Mouse (Mus musculus) lung, postnatal 0 days (tissue): ENCODE measurements around the gene Prrc2b. TPM values are rescaled to one million over a fixed set of nuclear protein-coding genes. Genes with fewer than 3 reads are reported as not detected.

Source experiments
- ATAC-seq: fragments of 200-750 bp; cut with Nextera tagmentation; 2 replicates; pipeline ENCODE4 v1.8.0; 2017; ENCODE audit warnings: moderate library complexity
- DNase-seq: peaks from one replicate; pipeline ENCODE4 v3.0.0-alpha.2; 2016; ENCODE audit warnings: low spot score
- H3K27ac ChIP-seq: fragments of 300-500 bp; sonication (generic); 2 replicates; pipeline ENCODE4 v1.5.1; 2014; ENCODE audit warnings: antibody characterized with exemption, mild to moderate bottlenecking, low read length, mixed read lengths
- H3K27me3 ChIP-seq: fragments of 300-500 bp; sonication (generic); replicated peaks from 2 replicates; pipeline ENCODE4 v1.6.1; 2014; ENCODE audit warnings: low read length, mixed read lengths; ENCODE audit not compliant: insufficient read depth
- H3K36me3 ChIP-seq: fragments of 300-500 bp; sonication (generic); 2 replicates; pipeline ENCODE4 v1.6.1; 2014; ENCODE audit warnings: low read length, mixed read lengths; ENCODE audit not compliant: insufficient read depth
- H3K4me1 ChIP-seq: fragments of 300-500 bp; sonication (generic); 2 replicates; pipeline ENCODE4 v1.6.1; 2014; ENCODE audit warnings: antibody characterized with exemption, low read depth, low read length, mixed read lengths; ENCODE audit not compliant: insufficient read depth
- H3K4me2 ChIP-seq: fragments of 300-500 bp; sonication (generic); replicated peaks from 2 replicates; pipeline ENCODE4 v1.6.1; 2014; ENCODE audit warnings: low read depth, mild to moderate bottlenecking, low read length, moderate library complexity, mixed read lengths
- H3K4me3 ChIP-seq: fragments of 300-500 bp; sonication (generic); 2 replicates; pipeline ENCODE4 v1.5.1; 2014; ENCODE audit warnings: low read depth, low read length
- H3K9ac ChIP-seq: fragments of 300-500 bp; sonication (generic); replicated peaks from 2 replicates; pipeline ENCODE4 v1.6.1; 2014; ENCODE audit warnings: low read depth, mild to moderate bottlenecking
- H3K9me3 ChIP-seq: fragments of 300-500 bp; sonication (generic); 2 replicates; pipeline ENCODE4 v1.6.1; 2016; ENCODE audit warnings: low read length, mixed read lengths
- CTCF ChIP-seq: IDR thresholded peaks from 2 replicates; pipeline ENCODE4 v1.5.1; 2016; ENCODE audit warnings: antibody characterized with exemption, mild to moderate bottlenecking
- EP300 ChIP-seq: IDR thresholded peaks from 2 replicates; pipeline ENCODE4 v1.6.1; 2016; ENCODE audit warnings: antibody characterized with exemption, mild to moderate bottlenecking, control low read depth
- WGBS: fragments of 180-500 bp; shearing (Covaris S2); extraction: QIAGEN DNeasy Blood & Tissue Kit; methylation state at CpG from one replicate; pipeline ENCODE4 v1.1.7; 2014; 5-methylcytosine and 5-hydroxymethylcytosine counted together
- polyA plus RNA-seq: library from polyadenylated mRNA; unstranded; fragments of >200 nt; fragmentation: Nextera tagmentation; extraction: Ambion mirVana; gene quantifications from 2 replicates; pipeline ENCODE4 v1.2.1, GENCODE M21; 2015

Prrc2b gene
- polyA plus RNA-seq, 1 experiment from 2014 or later: 21.2 TPM

GRCm38 (mm10) chr2:32141602-32142001, 9.3 kb upstream of the Prrc2b start:
- DNase-seq: no peak
- 0 out of 2 replicates have a peak overlapping the region, but pooled peaks have one; percentile 32 for H3K27ac ChIP-seq
- H3K9me3 ChIP-seq: no peaks in the 10 kb centered on the region
- no peak overlapping the region for H3K4me3 ChIP-seq
- no peak overlapping the region for H3K9ac ChIP-seq
- WGBS: 45% methylated on average over 6 of the region's 6 CpGs
- TF ChIP-seq CTCF (no peak), EP300 (no peak)
- no peak for ATAC-seq
- H3K4me1 ChIP-seq: no peaks in the 10 kb centered on the region
- no peak overlapping the region for H3K4me2 ChIP-seq
- H3K27me3 ChIP-seq: no peaks in the 10 kb centered on the region
- H3K36me3 ChIP-seq: no peaks in the 10 kb centered on the region

- no peak overlapping the region for H3K9ac ChIP-seq
- ATAC-seq: no peak
Measured at GRCm38 (mm10) chr2:32142368-32142767, 8.5 kb upstream of the Prrc2b start.

DNA sequence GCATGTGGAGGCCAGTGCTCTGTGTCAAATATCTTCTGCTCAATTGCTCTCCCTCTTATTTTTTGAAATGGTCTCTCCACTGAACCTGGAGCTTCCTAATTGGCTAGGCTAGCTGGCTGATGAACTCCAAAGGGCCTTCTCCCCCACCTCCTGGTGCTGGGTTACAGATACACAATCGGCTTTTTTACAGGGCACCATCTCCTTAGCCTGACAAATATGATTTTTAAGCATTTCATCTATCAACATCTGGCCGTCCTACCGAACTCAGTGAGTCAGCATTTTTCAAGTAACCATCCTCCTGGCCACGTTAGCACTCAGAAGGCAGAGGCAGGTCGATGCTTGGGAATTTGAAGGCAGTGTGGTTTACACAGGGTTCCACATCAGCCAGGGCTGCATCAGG, 6.2 kb upstream of the Prrc2b start:
- 72% methylated on average over 5 of the region's 5 CpGs for WGBS
- Histone ChIP-seq H3K27ac (no peak overlapping the region), H3K36me3 (no peaks in the 10 kb centered on the region), H3K4me1 (no peaks in the 10 kb centered on the region), H3K4me3 (no peak overlapping the region), H3K9me3 (no peaks in the 10 kb centered on the region), H3K27me3 (no peaks in the 10 kb centered on the region), H3K9ac (no peak overlapping the region), H3K4me2 (no peak overlapping the region)
- DNase-seq (no peak), ATAC-seq (no peak)
- no peak for TF ChIP-seq EP300
- no peak for TF ChIP-seq CTCF

More at GRCm38 (mm10) chr2:32142368-32142767, 8.5 kb upstream of the Prrc2b start:
- Histone ChIP-seq H3K4me2 (no peak overlapping the region), H3K4me3 (no peak overlapping the region), H3K36me3 (no peaks in the 10 kb centered on the region), H3K27me3 (no peaks in the 10 kb centered on the region), H3K9me3 (no peaks in the 10 kb centered on the region), H3K27ac (no peak overlapping the region), H3K4me1 (no peaks in the 10 kb centered on the region)
- DNase-seq: peak; percentile 42
- WGBS: 37% methylated on average over 6 of the region's 6 CpGs
- TF ChIP-seq CTCF (no peak), EP300 (no peak)

GRCm38 (mm10) chr2:32146617-32147162, 4.2 kb upstream of the Prrc2b start:
- no peak overlapping the region for H3K4me2 ChIP-seq
- no peak for DNase-seq
- WGBS: 64% methylated on average over 5 of the region's 5 CpGs
- TF ChIP-seq CTCF: no peak
- no peak for TF ChIP-seq EP300
- no peak overlapping the region for H3K9ac ChIP-seq
- H3K36me3 ChIP-seq: no peaks in the 10 kb centered on the region
- H3K4me3 ChIP-seq: no peak overlapping the region
- H3K27ac ChIP-seq: no peak overlapping the region
- ATAC-seq: no peak
- H3K9me3 ChIP-seq: no peaks in the 10 kb centered on the region
- H3K27me3 ChIP-seq: no peaks in the 10 kb centered on the region
- H3K4me1 ChIP-seq: no peaks in the 10 kb centered on the region

DNA sequence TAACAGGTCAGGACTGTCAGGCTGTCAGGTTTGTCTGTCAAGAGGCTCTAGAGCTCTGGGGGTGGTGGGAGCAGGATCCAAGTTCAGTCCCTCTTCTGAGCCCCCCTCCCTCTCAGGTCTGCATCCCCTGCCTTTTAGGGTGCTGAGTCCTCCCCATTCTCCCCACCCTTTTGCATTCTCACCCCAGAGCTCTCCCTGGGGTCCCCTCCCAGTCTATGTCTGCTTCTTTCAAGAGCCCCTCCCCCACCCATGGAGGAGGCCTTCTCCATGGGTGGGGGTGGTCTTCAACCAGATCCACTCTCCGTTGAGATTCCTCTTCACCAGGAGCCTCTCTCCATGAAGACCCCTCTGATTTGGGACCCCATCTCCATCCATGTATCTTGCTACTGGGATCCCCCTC, 747 bp upstream of the Prrc2b start:
- no peak overlapping the region for H3K4me3 ChIP-seq
- TF ChIP-seq CTCF: no peak
- no peak for TF ChIP-seq EP300
- 6% methylated on average over 1 of the region's 1 CpGs for whole genome bisulfite sequencing
- H3K9ac ChIP-seq: no peak overlapping the region
- no peak overlapping the region for H3K4me2 ChIP-seq
- H3K27ac ChIP-seq: no peak overlapping the region
- ATAC-seq: no peak
- peaks cover 16% of the 10 kb centered on the region; the same call in 1 of the 2 replicates for H3K4me1 ChIP-seq
- no peaks in the 10 kb centered on the region for H3K27me3 ChIP-seq
- no peaks in the 10 kb centered on the region for H3K9me3 ChIP-seq
- no peak for DNase-seq
- no peaks in the 10 kb centered on the region for H3K36me3 ChIP-seq

DNA sequence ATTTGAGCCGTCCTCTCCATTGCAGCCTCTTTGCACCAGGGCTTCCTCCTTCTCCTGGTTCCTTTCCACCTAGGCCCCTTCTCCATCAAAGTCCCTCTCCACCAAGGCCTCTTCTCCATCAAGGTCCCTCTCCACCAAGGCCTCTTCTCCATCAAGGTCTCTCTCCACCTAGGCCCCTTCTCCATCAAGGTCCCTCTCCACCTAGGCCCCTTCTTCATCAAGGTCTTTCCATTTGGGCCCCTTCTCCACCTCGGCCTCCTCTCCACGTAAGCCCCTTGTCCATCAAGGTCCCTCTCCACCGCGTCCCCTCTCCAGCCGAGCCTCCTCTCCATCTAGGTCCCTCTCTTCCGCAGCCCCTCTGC, 339 bp upstream of the Prrc2b start:
- ATAC-seq: no peak
- H3K27ac ChIP-seq: peak overlapping the region; percentile 99
- no peak for DNase-seq
- H3K4me1 ChIP-seq: peaks cover 18% of the 10 kb centered on the region
- no peaks in the 10 kb centered on the region for H3K36me3 ChIP-seq
- TF ChIP-seq EP300 (no peak), CTCF (no peak)
- no peaks in the 10 kb centered on the region for H3K9me3 ChIP-seq
- WGBS: 8% methylated on average over 7 of the region's 7 CpGs
- H3K4me2 ChIP-seq: peak overlapping the region; percentile 79
- no peaks in the 10 kb centered on the region for H3K27me3 ChIP-seq
- H3K4me3 ChIP-seq: peak overlapping the region; percentile 92
- H3K9ac ChIP-seq: no peak overlapping the region
